22 mouse cellular contexts compared by ENCODE assay signal in genomic region chr12:32000464-32000863, GRCm38 (mm10).
"Had no signal": no experiment of that assay in that cellular context is flagged by ENCODE, and none has a peak within 500 bp of the region (broad histone marks: within the 10 kb centered on the region; RNA-seq: fewer than 3 reads in every experiment).

No protein-coding gene starts in this region.

- H3K4me2 ChIP-seq: limb, embryonic 12.5 days; limb, embryonic 15.5 days; liver, embryonic 15.5 days; midbrain, embryonic 15.5 days; neural tube, embryonic 12.5 days; neural tube, embryonic 15.5 days had no signal

- H3K36me3 ChIP-seq: limb, embryonic 12.5 days; limb, embryonic 15.5 days; midbrain, embryonic 10.5 days; midbrain, embryonic 15.5 days; neural tube, embryonic 12.5 days; neural tube, embryonic 15.5 days had no signal

- H3K9ac ChIP-seq: limb, embryonic 12.5 days; limb, embryonic 15.5 days; liver, embryonic 15.5 days; midbrain, embryonic 15.5 days; neural tube, embryonic 12.5 days; neural tube, embryonic 15.5 days had no signal

- DNase-seq: kidney, adult 18-20 months; kidney, adult 9 months; kidney, postnatal 14 days; kidney, postnatal 4 days; left cerebral cortex, postnatal 4 days; lung, adult 2 months; lung, postnatal 14 days; lung, postnatal 4 days; right cerebral cortex, adult 18-20 months; right cerebral cortex, postnatal 14 days; right cerebral cortex, postnatal 4 days; thymus, adult 2 months; thymus, postnatal 36 days had no signal

- H3K27ac ChIP-seq: limb, embryonic 12.5 days; limb, embryonic 15.5 days; liver, embryonic 15.5 days; midbrain, embryonic 10.5 days; midbrain, embryonic 15.5 days; neural tube, embryonic 12.5 days; neural tube, embryonic 15.5 days; stomach, postnatal 0 days had no signal

- H3K4me3 ChIP-seq: limb, embryonic 12.5 days; limb, embryonic 15.5 days; liver, embryonic 15.5 days; midbrain, embryonic 10.5 days; midbrain, embryonic 15.5 days; neural tube, embryonic 12.5 days; neural tube, embryonic 15.5 days had no signal

- H3K4me1 ChIP-seq: limb, embryonic 12.5 days; limb, embryonic 15.5 days; midbrain, embryonic 15.5 days; neural tube, embryonic 12.5 days; neural tube, embryonic 15.5 days had no signal

- H3K27me3 ChIP-seq: limb, embryonic 12.5 days; limb, embryonic 15.5 days; liver, embryonic 15.5 days; midbrain, embryonic 15.5 days; neural tube, embryonic 12.5 days; neural tube, embryonic 15.5 days had no signal

- H3K9me3 ChIP-seq: limb, embryonic 15.5 days; liver, embryonic 15.5 days; midbrain, embryonic 15.5 days; neural tube, embryonic 12.5 days; neural tube, embryonic 15.5 days had no signal

- ATAC-seq: intestine, embryonic 16.5 days; midbrain, embryonic 15.5 days had no signal
